Mouse (Mus musculus): ENCODE measurements around the gene Gjc1.

Gjc1 gene

GRCm38 (mm10) chr11:102770662-102771435 is 48.7 kb downstream of the Gjc1 start:
- DNase-seq, result no peak

GRCm38 (mm10) chr11:102769993-102770661 is 49.4 kb downstream of the Gjc1 start:
- DNase-seq, result no peak

- no peak for DNase-seq
These were observed 50.4 kb downstream of the Gjc1 start for GRCm38 (mm10) chr11:102769141-102769540.

- no peak for DNase-seq
These were observed 52.3 kb downstream of the Gjc1 start for GRCm38 (mm10) chr11:102767055-102767670.

GRCm38 (mm10) chr11:102765416-102765815 is 54.1 kb downstream of the Gjc1 start:
- DNase-seq, result no peak

- DNase-seq, result no peak
These were observed 56.3 kb downstream of the Gjc1 start for GRCm38 (mm10) chr11:102763009-102763767.

GRCm38 (mm10) chr11:102762248-102762647 is 57.3 kb downstream of the Gjc1 start:
- DNase-seq, result peak; percentile 45

GRCm38 (mm10) chr11:102761309-102762210 is 57.9 kb downstream of the Gjc1 start, which contains the start of gene Adam11:
Gene Adam11 (plus strand): TSS chr11:102761439.
- peak; percentile 63 for DNase-seq

- no peak for DNase-seq
These were observed 58.6 kb downstream of the Gjc1 start for GRCm38 (mm10) chr11:102760805-102761308.

- no peak for DNase-seq
These were observed 60.5 kb downstream of the Gjc1 start for GRCm38 (mm10) chr11:102758977-102759376.

GRCm38 (mm10) chr11:102755391-102755790 is 64.1 kb downstream of the Gjc1 start:
- DNase-seq, result no peak

GRCm38 (mm10) chr11:102754416-102754815 is 65.1 kb downstream of the Gjc1 start:
- peak; percentile 69 for DNase-seq

- peak; percentile 91 for DNase-seq
These were observed 65.7 kb downstream of the Gjc1 start for GRCm38 (mm10) chr11:102753591-102754324.

GRCm38 (mm10) chr11:102752896-102753590 is 66.5 kb downstream of the Gjc1 start:
- peak; percentile 53 for DNase-seq

- no peak for DNase-seq
These were observed 69.8 kb downstream of the Gjc1 start for GRCm38 (mm10) chr11:102749712-102750111.
